Mouse (Mus musculus): ENCODE measurements around the gene Papss2.
"Not testable (repeated sequence)": the region's sequence is repeated elsewhere in the genome, so short reads cannot be mapped to it uniquely, and the experiment has no call there.

The Papss2 gene

GRCm38 (mm10) chr19:32638276-32638903, 42.8 kb downstream of the Papss2 start:
- DNase-seq (ENCODE audit: low read depth), result no peak

- DNase-seq (ENCODE audit: low read depth), result no peak
These were observed 45.9 kb downstream of the Papss2 start for GRCm38 (mm10) chr19:32641535-32641934.

- DNase-seq (ENCODE audit: low read depth), result no peak
These were observed 46.4 kb downstream of the Papss2 start for GRCm38 (mm10) chr19:32641995-32642394.

DNA sequence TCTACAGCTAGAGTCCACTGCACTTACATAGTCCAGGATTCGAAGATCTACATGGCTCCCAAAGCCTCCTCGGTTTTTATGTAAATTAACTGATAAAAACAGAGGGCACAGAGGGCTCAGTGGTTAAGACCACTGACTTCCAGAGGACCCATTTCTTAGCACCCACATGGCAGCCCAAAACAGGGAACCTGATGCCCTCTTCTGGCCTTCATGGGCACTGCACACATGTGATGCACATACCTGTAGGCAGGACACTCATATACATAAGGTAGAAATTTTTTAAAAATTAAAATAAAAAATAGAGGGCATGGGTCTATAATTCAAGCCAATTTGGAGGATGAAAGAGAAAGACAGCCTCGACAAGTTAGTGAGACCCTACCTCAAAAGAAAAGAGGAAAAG, 48.1 kb downstream of the Papss2 start:
- DNase-seq (ENCODE audit: low read depth), result no peak

DNA sequence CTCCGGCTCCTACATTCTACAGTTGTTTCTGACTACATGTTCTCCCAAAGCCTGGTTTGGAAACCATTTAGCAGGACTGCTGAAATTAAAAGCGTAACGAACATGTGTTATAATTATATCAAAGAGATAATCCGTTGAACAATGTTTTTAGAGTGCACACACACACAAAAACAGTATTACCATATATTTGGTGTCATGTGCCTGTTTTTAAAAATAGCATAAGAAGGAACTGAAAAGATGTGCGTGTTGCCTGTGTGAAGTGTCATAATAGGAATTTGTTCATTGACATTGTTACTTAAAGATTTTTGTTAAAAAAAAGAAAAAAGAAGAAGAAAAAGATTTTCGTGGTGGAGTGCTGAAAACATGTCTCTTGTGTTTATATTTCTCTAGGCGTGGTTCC, 50.3 kb downstream of the Papss2 start:
- DNase-seq (ENCODE audit: low read depth), result no peak

DNA sequence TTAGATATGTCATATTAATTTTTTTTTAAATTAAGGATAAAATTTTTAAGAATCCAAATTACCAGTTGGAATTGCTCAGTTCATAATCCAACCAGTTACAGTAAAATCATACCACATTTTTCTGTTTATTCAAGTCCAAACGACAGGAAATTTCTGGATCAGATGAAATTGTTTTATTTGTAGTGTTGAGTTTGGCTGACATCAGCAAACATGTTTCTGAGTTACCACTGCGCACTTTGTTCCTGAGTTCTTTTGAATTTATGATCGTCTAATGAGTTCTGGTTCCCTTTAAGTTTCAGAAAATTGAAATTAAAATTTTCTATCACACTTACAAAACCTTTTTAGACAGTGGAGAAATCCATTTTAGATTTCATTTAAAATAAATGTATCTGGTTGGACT, 50.8 kb downstream of the Papss2 start:
- DNase-seq (ENCODE audit: low read depth), result no peak

DNA sequence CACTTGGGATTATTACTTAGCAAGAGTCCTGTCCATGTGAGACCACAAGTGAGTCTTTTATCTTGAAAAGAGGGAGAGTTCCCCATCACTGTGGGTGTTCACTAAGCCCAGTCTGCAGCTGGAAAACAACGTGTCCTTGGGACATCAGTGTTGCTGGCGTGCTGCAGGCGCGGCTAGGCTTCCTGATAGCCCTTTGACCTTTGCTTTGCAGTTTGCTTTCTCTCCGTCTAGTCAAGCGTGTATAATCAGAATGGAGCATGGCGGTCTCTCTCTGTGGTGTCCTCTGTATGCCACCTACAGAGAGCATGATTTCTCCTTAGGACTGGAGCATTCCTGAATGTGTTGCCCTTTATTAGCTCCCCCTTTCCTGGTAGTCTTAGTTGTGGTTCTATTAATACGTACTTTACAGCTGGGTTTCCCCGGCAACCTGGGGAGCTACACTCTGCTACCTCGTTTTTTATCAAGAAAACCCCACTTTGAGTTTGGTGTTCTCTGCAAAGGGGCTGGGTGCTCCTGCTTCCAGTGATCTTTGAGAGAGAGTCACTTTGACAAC, 52.5 kb downstream of the Papss2 start:
- DNase-seq (ENCODE audit: low read depth), result no peak

DNA sequence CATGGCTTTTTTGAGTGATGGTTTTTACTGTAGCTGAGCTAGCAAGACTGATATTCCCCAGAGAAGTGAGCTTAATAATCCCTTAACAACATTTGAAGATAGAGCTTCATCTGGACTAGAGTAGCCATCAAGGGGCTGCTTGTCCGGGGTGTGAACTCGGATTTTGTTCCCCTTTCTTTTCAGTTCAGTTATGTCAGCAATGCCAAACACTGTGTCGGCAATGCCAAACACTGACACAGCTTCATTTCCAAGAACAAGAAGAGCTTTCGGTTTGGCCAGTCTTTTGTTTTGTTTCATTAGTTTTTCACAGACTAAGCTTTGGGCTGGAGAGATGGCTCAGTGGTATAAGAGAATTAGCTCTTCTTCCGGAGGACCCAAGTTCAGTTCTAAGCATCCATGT, 55.5 kb downstream of the Papss2 start:
- no peak for DNase-seq (ENCODE audit: low read depth)

GRCm38 (mm10) chr19:32653122-32653521, 57.5 kb downstream of the Papss2 start:
- no peak for DNase-seq (ENCODE audit: low read depth)

DNA sequence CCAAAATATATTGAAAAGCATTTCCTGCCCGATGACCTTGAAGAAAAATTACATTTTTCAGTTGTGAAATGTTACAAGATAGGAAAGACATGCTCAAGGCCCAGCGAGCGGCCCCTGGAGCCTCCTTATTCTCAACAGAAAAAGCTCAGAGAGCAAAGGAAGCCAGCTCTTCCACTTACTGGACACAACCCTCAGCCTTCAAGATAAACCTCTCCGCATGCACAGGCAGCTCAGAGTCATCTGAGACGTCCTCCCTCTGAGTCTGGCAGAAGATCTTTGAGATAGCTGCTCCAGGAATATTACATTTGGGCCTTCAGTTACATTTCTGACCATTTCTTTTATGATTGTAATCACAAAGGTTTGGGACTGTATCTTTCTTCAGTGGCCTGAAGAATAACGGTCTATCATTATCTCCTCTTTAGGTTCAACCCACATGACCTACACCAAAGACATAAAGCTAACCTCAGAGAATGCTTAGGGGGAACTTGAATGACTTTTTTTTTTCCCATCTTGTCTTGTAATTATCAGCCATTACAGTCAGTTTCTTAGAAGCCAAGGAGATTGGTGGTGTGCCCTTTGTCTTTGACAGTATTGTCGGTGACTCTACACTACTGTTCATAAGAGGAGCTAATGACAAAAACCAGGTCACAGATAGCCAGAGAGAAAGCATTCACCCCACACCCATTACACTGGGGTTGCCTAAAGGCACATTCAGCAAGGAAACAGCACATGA, 58.2 kb downstream of the Papss2 start:
- DNase-seq (ENCODE audit: low read depth), result no peak

DNA sequence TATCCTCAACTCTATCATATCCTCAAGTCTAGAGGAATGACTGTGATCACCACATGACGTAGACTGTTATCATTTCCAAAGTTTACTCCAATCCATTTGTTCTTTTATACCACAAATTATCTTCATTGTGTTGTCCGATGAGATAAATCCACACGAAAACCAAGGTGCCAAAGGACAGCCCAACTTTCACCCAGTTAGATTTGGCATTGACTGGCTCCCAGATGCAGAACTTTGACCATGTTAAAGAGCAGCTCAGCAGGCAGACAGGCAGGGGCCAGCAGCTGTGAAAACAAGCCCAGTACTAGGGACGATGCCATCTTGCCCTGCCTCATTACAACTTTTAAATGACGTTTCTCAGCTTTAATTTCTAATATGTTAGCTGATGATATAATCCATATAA, 63.8 kb downstream of the Papss2 start:
- no peak for DNase-seq (ENCODE audit: low read depth)

- DNase-seq (ENCODE audit: low read depth), result no peak
These were observed 67.3 kb downstream of the Papss2 start for GRCm38 (mm10) chr19:32662936-32663335.

GRCm38 (mm10) chr19:32665243-32665642, 69.7 kb downstream of the Papss2 start:
- no peak for DNase-seq (ENCODE audit: low read depth)

DNA sequence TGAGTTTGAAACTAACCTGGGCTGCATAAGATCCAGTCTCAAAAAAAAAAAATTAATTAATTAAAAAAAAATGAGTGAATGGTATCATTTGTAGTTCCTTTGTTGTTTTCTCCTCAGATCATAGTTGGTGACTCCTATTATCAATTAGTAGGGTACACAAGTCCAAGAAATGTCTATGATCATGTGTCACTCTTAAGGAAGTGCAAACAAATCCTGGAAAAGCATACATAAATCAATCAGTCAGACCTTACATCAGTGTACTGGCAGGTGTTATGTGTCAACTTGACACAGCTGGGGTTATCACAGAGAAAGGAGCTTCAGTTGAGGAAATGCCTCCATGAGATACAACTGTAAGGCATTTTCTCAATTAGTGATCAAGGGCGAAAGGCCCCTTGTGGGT, 72.2 kb downstream of the Papss2 start:
- not testable (repeated sequence) for DNase-seq (ENCODE audit: low read depth)

GRCm38 (mm10) chr19:32675766-32676165, 80.2 kb downstream of the Papss2 start:
- DNase-seq (ENCODE audit: low read depth), result no peak

- peak; percentile 62 for DNase-seq (ENCODE audit: low read depth)
These were observed 85.3 kb downstream of the Papss2 start for GRCm38 (mm10) chr19:32680894-32681293.

- DNase-seq (ENCODE audit: low read depth), result no peak
These were observed 87.5 kb downstream of the Papss2 start for GRCm38 (mm10) chr19:32683081-32683480.

GRCm38 (mm10) chr19:32687721-32688120, 92.1 kb downstream of the Papss2 start:
- no peak for DNase-seq (ENCODE audit: low read depth)

- DNase-seq (ENCODE audit: low read depth), result not testable (repeated sequence)
These were observed 92.6 kb downstream of the Papss2 start for GRCm38 (mm10) chr19:32688227-32688626.

GRCm38 (mm10) chr19:32689724-32690123, 94.1 kb downstream of the Papss2 start:
- DNase-seq (ENCODE audit: low read depth), result peak; percentile 71

DNA sequence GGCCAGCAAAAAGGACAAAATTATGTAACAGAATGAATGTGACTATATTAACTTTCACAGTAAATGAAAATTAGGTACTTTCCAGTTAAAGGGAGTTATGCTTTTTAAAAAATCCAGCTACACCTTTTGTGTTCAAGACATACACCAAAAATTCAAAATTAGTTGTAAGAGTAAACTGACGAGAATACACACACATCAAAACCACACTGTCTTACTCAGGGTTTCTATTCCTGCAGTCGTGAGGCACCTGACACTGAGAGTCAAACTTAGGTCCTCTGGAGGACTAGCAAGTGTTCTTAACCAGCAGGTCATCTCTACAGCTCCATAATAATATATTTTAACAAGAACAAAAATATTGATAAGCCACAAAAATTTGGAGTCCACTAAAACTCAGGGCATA, 101.1 kb downstream of the Papss2 start:
- no peak for DNase-seq (ENCODE audit: low read depth)

GRCm38 (mm10) chr19:32702191-32702590, 106.6 kb downstream of the Papss2 start:
- DNase-seq (ENCODE audit: low read depth), result no peak

GRCm38 (mm10) chr19:32708996-32709395, 113.4 kb downstream of the Papss2 start:
- no peak for DNase-seq (ENCODE audit: low read depth)

GRCm38 (mm10) chr19:32710288-32710687, 114.7 kb downstream of the Papss2 start:
- DNase-seq (ENCODE audit: low read depth), result peak; percentile 79

All from naive thymus-derived CD4-positive, alpha-beta T cell, adult 2 months (primary cell).